Mouse (Mus musculus): ENCODE data around the gene Atp1a4. TPM values are rescaled to one million over a fixed set of nuclear protein-coding genes. Genes with fewer than 3 reads are reported as not detected.
"Not testable (repeated sequence)": the region's sequence is repeated elsewhere in the genome, so short reads cannot be mapped to it uniquely, and the experiment has no call there.

The Atp1a4 gene
- total RNA-seq, 2 experiments from 2014 or later: 0.24 to 0.30 TPM

GRCm38 (mm10) chr1:172281522-172282254 lies 23.5 kb upstream of the Atp1a4 start:
- no peak for DNase-seq

DNA sequence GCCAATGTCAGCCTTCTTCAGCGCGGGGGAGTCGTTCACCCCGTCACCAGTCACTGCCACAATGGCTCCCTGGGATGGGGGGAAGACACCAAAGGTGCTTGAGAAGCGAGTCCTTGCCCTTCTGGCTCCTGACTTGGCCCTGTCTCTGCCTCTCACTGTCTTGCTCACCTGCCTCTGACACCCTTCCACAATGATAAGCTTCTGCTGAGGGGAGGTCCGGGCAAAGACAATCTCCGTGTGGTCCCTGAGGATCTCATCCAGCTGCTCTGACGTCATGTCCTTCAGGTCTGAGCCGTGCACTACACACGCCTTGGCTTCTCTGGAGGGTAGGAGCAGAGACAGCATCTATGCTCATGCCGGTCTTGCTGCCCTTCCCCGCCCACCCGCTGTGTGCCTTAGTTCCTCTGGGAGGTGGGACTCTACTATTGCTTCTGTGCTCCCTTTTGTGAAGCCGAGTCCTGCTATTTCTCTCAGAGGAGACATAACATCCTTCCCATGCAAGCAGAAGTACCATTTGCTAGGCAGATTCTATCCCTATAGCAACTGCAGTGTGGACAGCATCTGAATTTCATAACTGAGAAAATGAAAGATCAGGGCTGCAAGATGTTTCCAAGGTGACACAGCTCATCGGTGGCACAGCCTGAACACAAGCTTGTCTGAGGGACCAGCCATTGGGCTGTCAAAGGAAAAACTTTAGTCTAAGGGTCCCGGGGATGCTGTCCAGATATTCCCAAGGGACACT lies 21.7 kb upstream of the Atp1a4 start:
- DNase-seq: no peak

GRCm38 (mm10) chr1:172278328-172278727 lies 20.1 kb upstream of the Atp1a4 start:
- no peak for DNase-seq

DNA sequence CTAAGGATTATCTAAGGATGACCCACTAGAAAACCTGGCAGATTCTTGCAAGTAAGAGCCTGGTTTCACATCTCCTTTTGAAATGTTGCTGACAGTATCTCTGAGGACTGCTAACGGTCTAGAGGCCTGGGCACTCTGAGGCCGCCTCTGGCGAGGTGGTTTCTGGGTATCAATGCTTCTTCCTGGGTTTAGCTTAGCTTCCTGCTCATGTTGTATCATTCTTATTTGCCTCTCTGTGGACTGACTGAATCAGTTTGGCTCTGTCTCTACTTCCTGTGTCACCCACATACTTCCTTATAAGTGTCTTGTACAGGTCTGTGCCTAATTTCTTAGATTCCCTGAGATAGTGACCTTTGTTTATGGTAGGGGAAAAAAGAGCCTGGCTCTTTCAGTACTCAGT lies 19.0 kb upstream of the Atp1a4 start:
- DNase-seq: no peak

GRCm38 (mm10) chr1:172274547-172274946 lies 16.3 kb upstream of the Atp1a4 start:
- no peak for DNase-seq

DNA sequence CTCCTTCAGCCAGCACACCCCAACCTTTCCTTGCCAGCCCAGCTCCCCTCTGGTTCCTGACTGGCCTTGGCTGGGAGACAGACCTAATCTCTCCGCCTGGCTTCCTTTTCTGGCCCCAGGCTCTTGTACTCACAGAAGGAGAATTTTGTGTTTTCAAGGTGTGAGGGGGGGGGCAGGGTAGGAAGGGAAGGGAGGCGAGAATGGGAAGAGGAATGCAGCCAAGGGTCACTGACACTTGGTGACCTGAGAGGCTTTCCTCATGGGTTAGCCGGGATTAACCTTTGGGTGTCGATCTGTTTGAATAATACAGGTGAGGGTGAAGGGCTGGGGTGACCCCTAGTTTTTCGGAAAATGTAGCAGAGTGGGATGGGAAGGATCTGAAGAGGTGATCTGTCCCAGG lies 15.9 kb upstream of the Atp1a4 start:
- DNase-seq: no peak

GRCm38 (mm10) chr1:172273386-172273785 lies 15.2 kb upstream of the Atp1a4 start:
- DNase-seq: peak; percentile 2

- peak; percentile 12 for DNase-seq
Measured at GRCm38 (mm10) chr1:172271765-172272164, 13.6 kb upstream of the Atp1a4 start.

DNA sequence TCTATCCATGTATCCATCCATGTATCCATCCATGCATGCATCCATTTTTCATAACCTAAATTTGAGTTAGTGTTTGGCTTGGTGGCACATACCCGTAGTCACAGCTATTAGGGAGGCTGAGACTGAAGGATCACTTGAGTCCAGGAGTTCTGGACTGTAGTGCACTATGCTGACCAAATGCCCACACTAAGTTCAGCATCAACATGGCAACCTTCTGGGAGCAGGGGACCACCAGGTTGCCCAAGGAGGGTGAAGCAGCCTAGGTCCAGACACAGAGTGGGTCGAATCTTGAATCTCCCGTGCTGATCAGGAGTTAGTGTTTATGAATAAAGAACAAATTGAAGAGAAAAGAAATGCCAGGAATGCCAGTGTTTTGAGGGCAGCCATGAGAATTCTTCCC lies 13.0 kb upstream of the Atp1a4 start:
- DNase-seq: peak; percentile 5

- no peak for DNase-seq
Measured at GRCm38 (mm10) chr1:172261477-172262078, 3.4 kb upstream of the Atp1a4 start, which contains the start of gene Igsf8. TSS of gene Igsf8 (plus strand) at chr1:172261641.

DNA sequence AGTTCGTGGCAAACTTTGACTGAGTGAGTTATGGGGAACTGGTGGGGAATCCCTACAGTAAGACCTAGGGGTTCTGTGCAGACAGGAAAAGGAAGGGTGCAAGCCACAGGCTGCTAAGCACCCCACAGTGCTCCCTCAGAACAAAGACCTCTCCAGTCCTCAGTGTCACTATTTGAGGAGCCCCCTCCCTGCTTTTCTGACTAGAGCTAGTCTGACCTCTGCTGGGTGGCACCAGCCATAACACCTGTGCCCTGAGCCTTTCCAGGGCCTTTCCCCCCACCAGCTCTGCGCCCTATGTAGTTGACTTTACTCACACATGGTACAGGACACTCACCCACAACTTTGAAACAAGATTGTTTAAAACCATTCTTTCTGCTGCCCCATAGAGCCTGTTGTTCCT lies 10.5 kb downstream of the Atp1a4 start:
- DNase-seq: peak; percentile 28

- no peak for DNase-seq
Measured at GRCm38 (mm10) chr1:172247216-172247615, 11.0 kb downstream of the Atp1a4 start.

GRCm38 (mm10) chr1:172244645-172245044 lies 13.6 kb downstream of the Atp1a4 start:
- not testable (repeated sequence) for DNase-seq

DNA sequence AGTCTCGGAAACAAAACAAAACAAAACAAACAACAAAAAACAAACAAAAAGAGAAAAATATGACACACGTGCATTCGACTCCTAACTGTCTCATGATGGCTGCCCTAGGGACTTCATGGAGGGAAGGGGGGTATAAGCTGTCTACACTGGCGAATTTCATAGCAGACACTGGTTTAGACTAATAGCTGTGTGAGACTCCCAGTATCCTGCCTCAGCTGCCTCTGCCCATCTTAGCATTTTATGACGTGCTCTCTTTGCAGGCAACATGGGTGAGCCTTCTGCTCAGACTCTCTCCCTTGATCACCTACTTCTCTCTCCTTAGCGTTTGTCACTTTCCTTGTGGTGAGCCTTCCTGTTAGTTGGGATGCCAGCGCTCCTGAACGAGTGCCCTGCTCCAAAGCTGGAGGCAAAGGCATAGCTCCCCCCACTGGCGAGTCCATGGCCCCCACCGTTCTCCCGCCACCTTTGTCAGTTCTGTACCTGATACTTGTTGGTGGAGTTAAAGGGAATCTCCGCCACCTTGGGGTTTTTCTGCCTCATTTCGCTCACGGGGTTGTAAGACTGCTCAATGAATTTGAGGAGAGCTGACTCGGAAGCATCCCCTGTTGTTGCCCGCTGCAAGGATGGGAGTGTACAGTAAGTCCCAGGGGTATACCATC lies 14.5 kb downstream of the Atp1a4 start:
- DNase-seq: peak; percentile 42

DNA sequence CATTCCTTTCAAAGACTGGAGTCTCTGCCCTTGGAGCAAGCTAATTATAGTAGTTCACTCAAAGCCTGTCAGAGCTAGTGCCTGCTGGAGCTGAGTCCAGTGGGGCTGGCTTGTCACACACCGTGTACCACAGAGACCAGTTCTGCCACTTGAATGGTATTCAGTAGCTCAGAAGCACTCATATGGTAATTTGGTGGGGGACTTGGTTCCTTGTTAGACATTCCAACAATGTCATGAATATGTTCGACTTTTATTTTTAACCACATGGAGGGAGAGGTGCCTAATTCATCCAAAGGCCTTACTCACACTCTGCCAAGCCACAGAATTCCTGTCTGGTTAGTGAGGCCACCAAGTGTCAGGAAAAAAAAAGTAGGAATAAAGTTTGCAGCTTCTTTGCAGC lies 15.8 kb downstream of the Atp1a4 start:
- DNase-seq: no peak

- DNase-seq: no peak
Measured at GRCm38 (mm10) chr1:172240945-172241708, 17.1 kb downstream of the Atp1a4 start.

DNA sequence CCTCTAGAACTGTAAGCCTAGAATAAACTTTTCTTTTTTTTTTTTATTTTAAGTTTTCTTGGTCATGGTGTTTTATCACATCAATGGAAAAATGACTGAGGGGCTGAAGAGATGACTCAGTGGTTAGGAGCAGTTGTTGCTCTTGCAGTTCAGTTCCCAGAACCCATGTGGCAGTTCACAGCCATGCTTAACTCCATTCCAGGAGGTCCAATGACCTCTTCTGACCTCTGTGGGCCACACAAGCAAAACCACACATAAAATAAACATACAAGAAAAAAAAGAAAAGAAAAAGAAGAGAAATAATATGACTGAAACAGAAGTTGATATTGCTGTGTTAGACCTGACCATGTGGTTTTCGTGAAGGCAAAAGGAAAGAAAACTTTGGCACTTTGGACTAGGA lies 29.0 kb downstream of the Atp1a4 start:
- no peak for DNase-seq

DNA sequence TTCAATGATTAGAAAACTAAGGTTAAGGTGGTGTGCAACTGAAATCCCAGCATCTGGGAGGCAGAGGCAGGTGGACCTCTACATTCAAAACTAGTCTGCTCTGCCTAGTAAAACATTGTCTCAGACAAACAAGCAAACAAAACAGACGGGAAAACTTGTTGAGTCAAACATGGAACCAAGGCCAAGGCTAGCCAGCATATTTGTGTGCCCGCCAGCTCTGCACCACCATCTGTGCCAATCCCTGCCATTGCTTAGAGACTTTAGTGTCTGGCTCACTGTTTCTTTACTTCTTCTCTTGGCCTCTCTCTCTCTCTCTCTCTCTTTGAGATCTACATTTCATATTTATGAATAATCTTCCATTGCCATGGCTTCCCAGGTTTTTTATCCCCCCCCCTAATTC lies 30.0 kb downstream of the Atp1a4 start:
- no peak for DNase-seq

- no peak for DNase-seq
Measured at GRCm38 (mm10) chr1:172221297-172222063, 36.7 kb downstream of the Atp1a4 start.

DNA sequence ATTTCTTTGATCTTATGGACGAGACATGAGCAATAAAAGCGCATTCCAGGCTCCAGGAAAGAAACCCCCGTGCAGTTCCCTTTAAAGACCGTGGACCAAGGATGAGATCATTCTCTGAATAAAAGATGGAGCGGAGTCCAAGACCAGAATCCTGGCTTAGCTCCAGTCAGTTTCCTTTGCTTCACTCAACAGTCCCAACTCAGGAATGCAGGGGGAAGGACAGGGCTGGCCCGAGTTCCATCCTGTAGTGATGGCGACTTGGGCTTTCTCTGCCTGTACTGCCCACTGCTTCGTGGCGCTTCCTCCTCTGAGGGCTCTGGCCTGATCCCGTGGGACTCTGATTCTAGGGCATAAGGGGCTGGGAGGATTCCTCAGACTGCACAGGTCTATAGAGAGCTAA lies 37.8 kb downstream of the Atp1a4 start:
- peak; percentile 61 for DNase-seq
